Mouse (Mus musculus) adrenal gland, postnatal 0 days (tissue): Measurements from ENCODE around the gene Otogl. TPM values are rescaled to one million over a fixed set of nuclear protein-coding genes. Genes with fewer than 3 reads are reported as not detected.

ENCODE experiments used
- polyA plus RNA-seq: library from polyadenylated mRNA; unstranded; fragments of >200 nt; fragmentation: Nextera tagmentation; extraction: Ambion mirVana; gene quantifications from 2 replicates; pipeline ENCODE4 v1.2.1, GENCODE M21; 2015

The Otogl gene
- not detected in 2 replicates for polyA plus RNA-seq

DNA sequence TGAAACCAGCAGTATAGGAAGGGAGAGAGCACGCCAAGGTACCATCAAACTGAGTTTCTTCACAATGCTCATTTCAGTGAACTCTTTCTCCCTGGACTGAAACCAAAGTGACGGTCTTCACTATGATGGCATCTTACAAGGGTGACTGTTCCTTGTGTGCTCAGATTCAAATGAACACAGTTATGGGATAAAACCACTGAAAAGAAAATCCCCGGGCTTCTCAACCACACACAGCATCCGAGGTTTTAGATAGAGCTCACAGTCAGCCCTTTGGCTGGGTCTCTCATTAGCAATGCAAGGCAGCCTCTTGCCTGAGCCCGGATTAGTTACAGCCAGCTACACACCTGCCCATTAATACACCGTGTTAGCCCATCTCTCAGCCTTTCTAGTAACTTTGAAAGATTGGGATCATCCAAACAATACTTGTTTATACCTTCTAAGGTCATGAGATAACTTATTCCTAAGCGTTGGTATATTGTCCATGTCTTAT is at the start of gene Otogl:
Otogl (minus strand) TSS at position 51 of the 490 bp plus-strand sequence.

DNA sequence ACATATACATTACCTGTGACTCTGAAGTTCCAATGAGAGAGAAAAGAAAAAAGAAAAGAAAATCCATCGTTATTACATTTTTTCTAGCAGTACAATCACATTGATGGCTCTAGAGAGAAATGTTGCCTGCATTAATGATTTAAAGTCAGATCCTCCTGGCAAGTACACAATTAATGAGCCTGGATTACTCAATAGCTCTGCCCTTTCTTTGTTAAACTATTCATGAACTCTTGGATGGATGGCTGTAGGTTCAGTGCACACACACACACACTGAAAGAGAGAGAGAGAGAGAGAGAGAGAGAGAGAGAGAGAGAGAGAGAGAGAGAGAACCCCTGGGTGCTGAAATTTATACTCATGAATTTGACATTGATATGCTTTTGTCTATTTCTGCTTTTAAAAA is 192.1 kb downstream of the Otogl start, which contains the start of gene Ptprq:
Ptprq (minus strand) TSS at position 246 of the 400 bp plus-strand sequence.

Other genes starting within 250 kb of the Otogl start
- 0.12 and 0.33 TPM in 2 replicates for gene Ptprq, start 192.1 kb downstream of the Otogl start, polyA plus RNA-seq